Mouse (Mus musculus): ENCODE measurements around the gene Itm2b.
A peak's percentile ranks its signal among the peaks of the same experiment; 100 is the strongest.

The Itm2b gene

GRCm38 (mm10) chr14:73368966-73369365, 16.1 kb downstream of the Itm2b start:
- no peak for DNase-seq (ENCODE audit: low spot score in 2 of 2)

DNA sequence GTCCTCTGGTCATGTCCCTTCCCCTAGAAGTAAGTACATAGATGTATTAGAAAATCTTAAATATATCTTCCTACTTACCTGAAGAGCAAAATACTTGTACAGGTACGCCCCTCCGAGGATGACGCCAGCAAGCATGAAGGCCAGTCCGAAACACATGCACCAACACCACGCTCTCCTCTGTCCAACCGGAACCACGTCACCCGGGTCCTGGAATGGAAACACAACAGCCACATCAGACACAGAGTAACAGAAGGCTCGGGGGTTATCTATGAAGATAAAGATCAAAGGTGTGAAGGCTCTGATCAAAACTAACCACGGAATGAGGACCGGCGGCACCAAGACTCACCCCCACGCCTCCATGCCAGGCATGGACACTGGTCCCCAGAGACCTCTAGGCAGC, 16.9 kb downstream of the Itm2b start:
- no peak for DNase-seq (ENCODE audit: low spot score in 2 of 2)

DNA sequence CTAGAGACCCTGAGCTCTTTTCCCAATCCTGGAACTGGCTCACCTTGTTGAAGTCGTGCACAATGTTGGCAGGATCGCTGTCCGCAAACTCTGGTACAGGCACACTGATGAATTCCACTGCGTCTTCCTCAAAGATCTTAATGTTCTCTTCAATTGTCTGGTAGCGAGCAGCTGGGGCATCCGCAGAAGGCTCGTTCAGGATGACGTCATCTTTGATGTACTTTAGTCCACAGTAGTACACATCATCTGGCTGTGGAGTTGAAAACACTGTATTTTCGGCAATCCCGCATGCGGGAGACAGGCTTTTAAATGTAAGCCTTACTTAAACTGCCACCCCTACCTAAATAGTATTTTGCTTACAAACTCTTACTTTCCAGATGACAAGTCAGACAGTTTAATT, 18.8 kb downstream of the Itm2b start:
- DNase-seq (ENCODE audit: low spot score in 2 of 2) = no peak

- DNase-seq (ENCODE audit: low spot score in 2 of 2) = no peak
Observed at GRCm38 (mm10) chr14:73363782-73364181, 21.3 kb downstream of the Itm2b start.

DNA sequence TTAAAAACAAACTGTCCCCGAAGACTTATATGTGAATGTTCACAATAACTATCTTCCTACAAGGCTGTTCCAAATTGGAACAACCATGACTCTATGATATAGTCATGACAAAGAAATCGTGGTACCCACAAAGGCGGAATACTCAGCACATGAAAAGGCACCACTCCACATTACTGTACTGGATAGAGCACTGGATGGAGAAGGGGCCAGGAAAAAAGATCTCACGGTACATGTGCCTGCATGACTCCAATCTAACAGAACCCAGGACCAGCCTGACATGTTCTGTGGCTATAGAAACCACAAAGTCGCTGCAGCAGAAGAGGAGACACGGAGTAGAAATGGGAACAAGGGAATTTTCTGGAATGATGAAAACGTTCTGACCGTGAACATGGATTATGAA, 30.4 kb downstream of the Itm2b start:
- no peak for DNase-seq (ENCODE audit: low spot score in 2 of 2)

DNA sequence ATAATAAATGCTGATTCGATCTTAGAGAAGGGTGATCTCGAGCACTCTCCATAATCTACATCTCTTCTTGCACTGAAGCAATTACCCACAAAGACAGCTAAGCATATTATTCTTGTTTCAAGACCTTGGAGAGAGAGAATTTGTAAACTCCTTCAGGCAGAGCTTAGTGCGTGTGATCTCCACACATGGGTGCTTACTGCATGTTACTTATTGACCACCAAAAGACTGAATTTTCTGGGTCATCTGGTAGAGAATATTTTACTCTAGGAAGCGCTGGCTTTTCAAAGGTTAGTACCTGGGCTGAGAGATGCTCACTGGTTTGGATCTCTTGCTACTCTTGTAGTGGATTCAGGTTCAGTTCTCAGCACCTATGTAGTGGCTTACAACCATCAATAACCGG, 34.0 kb downstream of the Itm2b start:
- DNase-seq (ENCODE audit: low spot score in 2 of 2) = no peak

DNA sequence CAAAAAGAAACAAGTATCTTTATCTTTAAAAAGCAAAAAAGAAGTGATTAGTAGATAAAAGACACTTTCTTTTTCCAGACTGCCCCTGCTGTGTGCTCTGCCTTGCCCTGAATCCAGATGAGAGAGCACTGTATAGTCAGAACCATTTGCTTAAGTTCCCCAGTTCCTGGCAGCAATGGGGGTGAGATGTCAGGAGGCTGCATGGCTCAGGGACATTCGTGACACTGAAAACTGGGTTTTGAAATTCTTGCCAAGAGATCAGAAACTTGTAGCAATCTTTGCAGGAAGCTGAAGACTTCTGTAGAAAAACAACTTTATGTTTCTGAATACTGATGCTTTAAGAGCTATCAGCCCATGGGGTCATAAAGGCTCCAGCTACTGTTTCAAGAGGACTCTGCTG, 35.1 kb downstream of the Itm2b start:
- no peak for DNase-seq (ENCODE audit: low spot score in 2 of 2)

GRCm38 (mm10) chr14:73349061-73349670, 35.9 kb downstream of the Itm2b start:
- DNase-seq (ENCODE audit: low spot score in 2 of 2) = no peak

- DNase-seq (ENCODE audit: low spot score in 2 of 2) = no peak
Observed at GRCm38 (mm10) chr14:73347302-73347701, 37.8 kb downstream of the Itm2b start.

- DNase-seq (ENCODE audit: low spot score in 2 of 2) = no peak
Observed at GRCm38 (mm10) chr14:73345614-73346013, 39.5 kb downstream of the Itm2b start.

GRCm38 (mm10) chr14:73340051-73340755, 44.9 kb downstream of the Itm2b start:
- DNase-seq (ENCODE audit: low spot score in 2 of 2) = no peak

- DNase-seq (ENCODE audit: low spot score in 2 of 2) = no peak
Observed at GRCm38 (mm10) chr14:73339615-73340014, 45.5 kb downstream of the Itm2b start.

DNA sequence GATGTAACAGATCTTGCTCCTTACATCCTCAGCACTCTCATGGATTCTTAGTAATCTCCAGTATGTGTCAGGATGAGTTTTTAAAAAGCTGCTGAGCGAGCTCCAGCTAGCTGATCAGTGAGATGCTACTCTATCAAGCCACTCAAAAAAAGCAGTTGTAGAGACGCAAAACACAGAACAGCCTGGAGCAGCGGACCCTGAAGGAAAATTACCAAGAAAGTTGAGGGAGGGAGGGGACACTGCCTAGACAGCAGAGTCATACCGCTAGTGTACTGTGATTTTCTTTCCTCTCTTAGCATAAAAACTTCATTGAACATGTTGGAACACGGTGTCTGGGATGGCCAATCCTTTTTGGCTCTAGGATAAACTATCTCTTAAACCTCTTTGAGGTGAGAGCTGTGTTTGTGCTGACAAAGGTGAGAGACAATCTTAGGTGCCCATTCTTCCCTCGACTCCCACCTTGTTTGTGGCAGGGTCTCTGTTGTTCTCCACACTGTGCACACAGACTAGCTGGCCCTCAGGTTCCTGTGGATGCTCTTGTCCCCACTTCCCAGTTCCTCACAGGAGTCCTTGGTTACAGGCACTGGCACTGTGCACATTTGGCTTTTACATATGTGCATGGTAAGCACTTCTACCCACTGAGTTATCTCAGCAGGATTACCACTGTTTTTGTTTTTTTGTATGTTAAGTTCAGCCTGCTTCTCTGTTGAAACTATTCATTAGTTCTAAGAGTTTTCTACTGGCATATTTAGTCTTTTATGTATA, 48.6 kb downstream of the Itm2b start:
- DNase-seq (ENCODE audit: low spot score in 2 of 2) = no peak

DNA sequence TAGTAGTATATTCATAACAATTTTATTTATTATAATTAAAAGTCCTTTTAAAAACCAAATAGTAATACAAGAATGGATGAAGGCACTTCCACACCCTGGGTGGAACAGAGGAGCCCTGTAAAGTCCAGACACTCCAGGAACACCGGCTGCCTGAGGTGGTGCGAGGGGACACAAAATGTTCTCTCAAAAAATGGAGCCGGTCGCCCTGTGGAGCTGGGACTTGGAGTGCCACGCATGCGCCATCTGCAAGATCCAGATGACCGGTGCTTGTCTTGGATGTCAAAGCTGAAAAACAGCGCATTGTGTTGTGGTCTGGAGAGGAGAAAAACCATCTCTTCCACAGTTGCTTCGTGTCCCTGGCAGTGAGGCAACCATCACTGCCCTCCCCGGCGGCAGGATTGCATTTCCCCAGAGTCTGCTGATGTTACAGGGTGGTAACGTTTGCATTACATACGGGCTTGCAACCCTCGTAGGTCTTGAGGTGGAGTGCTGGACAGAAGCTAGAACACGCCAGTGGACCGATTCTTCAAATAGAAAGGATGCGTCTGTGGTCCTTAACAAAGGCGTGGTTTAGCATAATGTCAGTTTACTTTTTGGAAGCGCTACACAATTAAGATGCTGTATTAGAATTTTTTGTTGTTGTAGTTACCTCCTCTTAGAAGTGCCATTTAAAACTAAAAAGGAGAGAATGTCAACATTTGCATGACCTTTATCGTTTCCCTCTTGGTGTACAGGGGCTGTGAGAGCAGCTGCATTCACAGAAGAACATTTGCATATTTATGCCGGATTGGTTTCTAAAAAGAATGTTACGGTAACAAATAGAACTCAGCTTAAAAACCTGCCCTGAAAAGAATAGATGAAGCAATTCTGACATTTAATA, 49.9 kb downstream of the Itm2b start:
- DNase-seq (ENCODE audit: low spot score in 2 of 2) = no peak

DNA sequence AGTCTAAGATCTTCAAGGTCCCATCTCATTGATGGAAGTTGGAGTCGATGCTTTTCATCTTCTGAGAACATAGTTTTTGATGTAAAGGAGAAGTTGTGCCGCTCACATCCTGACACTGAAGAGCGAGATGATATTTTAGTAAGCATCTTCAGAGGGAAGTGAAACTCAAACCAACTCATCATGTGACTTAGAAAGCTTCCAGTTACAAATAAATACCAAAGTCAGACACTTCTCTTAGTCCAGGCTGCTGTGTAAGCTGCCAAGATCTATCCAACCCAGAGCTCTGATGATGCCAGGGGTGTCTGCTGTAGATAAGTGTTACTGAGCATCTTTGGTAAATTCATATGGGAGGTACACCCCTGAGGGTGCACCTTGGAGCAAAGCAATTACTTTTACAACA, 51.2 kb downstream of the Itm2b start:
- no peak for DNase-seq (ENCODE audit: low spot score in 2 of 2)

DNA sequence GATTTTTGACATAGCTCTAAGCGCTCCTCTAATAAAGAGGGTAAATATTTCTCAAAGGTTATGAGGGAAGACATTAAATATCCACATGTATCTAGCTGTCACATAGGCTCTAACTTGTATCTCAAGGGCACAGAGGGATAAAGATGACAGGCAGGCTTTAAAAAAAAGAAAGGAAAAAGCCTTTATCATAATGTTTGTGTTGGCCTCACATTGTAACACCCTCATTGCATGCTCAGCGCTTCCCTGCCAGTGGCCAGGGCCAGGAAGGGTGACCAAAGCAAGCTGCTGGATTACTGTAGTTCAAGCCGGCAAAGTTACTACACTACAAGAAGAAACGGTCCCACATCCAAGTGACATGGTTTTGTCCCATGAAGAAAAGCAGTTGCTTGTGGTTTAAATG, 53.7 kb downstream of the Itm2b start:
- DNase-seq (ENCODE audit: low spot score in 2 of 2) = no peak

DNA sequence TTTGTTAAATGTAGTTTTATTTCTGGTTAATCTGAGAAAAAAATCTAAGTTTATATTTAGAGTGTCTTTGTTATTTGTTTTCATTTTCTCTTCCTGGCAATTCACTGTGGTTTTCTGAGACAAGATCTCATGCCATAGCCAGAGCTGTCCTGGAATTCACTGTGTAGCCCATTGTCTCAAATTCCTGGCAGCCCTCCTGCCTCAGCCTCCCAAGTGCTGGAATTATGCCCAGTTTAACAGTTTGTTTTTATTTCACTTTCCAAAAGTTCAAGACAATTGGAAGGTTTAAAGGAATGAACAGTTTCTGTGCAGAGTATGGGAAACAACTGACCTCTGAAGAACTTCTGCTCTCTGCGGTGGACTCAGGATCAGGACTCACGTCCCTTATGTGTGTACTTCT, 55.2 kb downstream of the Itm2b start:
- DNase-seq (ENCODE audit: low spot score in 2 of 2) = no peak

DNA sequence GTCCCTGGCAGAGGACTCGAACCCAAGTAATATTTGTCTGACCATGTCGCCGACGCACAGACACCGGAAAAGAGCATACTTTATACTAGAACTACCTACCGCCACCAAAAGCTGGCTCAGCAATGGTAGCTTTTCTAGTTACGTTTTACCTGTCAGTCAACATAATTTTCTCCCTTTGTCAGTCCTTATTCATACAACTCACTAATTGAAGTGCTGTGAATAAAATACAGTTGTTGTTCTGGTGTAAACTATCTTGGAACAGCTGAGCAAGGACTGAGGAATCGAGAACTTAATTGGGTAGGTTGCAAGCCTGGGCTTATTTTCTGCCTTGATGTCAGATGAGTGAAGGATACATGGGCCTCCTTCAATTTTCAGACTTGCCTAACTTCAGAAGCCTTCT, 58.6 kb downstream of the Itm2b start:
- no peak for DNase-seq (ENCODE audit: low spot score in 2 of 2)

GRCm38 (mm10) chr14:73325456-73326381, 59.4 kb downstream of the Itm2b start, which contains the start of gene Rb1:
Rb1 (minus strand) TSS chr14:73325822.
- peak; percentile 44 to 58 for DNase-seq (ENCODE audit: low spot score in 2 of 2)

DNA sequence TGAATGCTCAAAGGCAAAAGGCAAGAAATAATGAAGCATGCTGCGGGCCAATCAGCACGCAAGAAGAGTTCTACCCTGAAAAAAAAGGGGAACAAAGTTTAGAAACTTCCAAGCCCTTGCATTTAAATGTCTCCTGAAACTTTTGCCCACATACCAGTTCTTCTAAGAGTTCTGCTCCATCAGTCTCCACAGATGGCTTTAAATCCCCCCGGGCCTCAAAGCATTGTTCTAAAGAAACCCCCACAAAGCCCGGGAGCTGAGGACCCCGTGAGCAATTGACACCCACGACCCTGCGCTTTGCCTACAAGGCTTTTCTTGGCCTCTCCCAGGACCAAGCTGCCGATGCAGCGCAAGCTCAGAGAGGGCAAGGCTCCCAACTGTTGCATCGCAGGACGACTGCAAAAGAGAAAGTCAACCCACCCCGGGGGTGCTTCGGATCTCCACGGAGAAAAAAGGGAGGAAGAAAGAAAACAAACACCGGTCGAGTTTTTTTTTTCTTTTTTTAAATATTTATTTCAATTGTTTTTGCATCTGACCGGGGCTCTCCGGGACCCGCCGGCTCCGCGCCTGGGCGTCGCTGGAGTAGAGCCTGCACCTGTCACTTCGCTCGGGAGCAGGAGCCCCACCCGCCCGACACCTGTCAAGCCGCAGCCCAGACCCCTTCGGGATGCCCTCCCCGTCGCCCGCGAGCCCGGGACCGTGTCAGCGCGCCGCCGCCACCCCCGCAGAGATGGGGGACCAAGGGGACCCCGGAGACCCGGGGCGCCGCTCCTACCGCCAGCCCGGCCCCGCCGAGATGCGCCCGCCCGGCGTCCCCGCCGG, 60.2 kb downstream of the Itm2b start:
- DNase-seq (ENCODE audit: low spot score in 2 of 2) = peak; percentile 19 to 26

Data from frontal cortex, postnatal 14 days (tissue).